ENCODE assay signal across 8 mouse cellular contexts in the genomic region with DNA sequence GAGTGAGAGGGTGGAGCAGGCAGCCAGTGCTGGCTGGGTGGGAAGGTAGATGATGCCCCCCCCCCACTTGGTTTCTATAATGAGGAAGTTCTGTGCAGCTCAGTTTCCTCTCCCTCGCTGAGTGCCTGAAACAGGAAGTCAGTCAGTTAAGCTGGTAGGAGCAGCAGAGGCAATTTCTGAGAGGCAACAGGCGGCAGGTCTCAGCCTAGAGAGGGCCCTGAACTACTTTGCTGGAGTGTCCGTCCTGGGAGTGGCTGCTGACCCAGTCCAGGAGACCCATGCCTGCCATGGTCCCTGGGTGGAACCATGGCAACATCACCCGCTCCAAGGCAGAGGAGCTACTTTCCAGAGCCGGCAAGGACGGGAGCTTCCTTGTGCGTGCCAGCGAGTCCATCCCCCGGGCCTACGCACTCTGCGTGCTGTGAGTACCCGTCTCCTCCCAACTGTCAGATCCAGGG. TPM values are rescaled to one million over a fixed set of nuclear protein-coding genes. Genes with fewer than 3 reads are reported as not detected.
DNase-seq lines count a peak whose midpoint lies in the region; ATAC-seq and TF ChIP-seq lines count a peak whose summit lies in the region.

A gene (plus strand): TSS at position 102 of the 458 bp plus-strand sequence.

- no peak for TF ChIP-seq EP300 in heart, postnatal 0 days (IDR thresholded peaks at IDR 0.05; ENCODE audit: low read depth)
- TF ChIP-seq EP300 in stomach, postnatal 0 days (optimal IDR thresholded peaks at IDR 0.05): no peak

- no peak for TF ChIP-seq CTCF in G1E (IDR thresholded peaks at IDR 0.05; ENCODE audit: low read depth, low read length)
- no peak for TF ChIP-seq CTCF in heart, postnatal 0 days (IDR thresholded peaks at IDR 0.05; ENCODE audit: low read depth)
- TF ChIP-seq CTCF in stomach, postnatal 0 days (IDR thresholded peaks at IDR 0.05; ENCODE audit: low read depth): no peak

- H3K36me3 ChIP-seq in G1E (replicated peaks): peaks cover 41% of the 10 kb centered on the region
- H3K36me3 ChIP-seq in heart, postnatal 0 days (replicated peaks; ENCODE audit: control insufficient read depth, insufficient read depth, low read length): no peaks in the 10 kb centered on the region
- no peaks in the 10 kb centered on the region for H3K36me3 ChIP-seq in stomach, postnatal 0 days (ENCODE audit: control insufficient read depth, insufficient read depth, low read length)

- ATAC-seq in G1E (ENCODE audit: extremely low read depth, insufficient number of reproducible peaks, low FRiP score, poor library complexity, severe bottlenecking): peak; percentile 69
- peak; percentile 58 for ATAC-seq in heart, postnatal 0 days (ENCODE audit: insufficient read depth, low read depth)
- peak; percentile 47; the same call in 1 of the 2 replicates for ATAC-seq in stomach, postnatal 0 days (ENCODE audit: low FRiP score, low TSS enrichment)

- peak within 1 kb of the TSS; percentile 74 for H3K4me3 ChIP-seq in G1E (ENCODE audit: low read depth, low read length)
- H3K4me3 ChIP-seq in heart, postnatal 0 days (ENCODE audit: low read depth, low read length): peak within 1 kb of the TSS; percentile 46
- peak within 1 kb of the TSS; percentile 24 for H3K4me3 ChIP-seq in stomach, postnatal 0 days (ENCODE audit: low read depth, low read length)

- H3K4me1 ChIP-seq in G1E (ENCODE audit: insufficient read depth, low read depth, low read length): peaks cover 67% of the 10 kb centered on the region
- 0 out of 2 replicates have a peak, but pooled peaks cover 5% of the 10 kb centered on the region for H3K4me1 ChIP-seq in heart, postnatal 0 days (ENCODE audit: control insufficient read depth, insufficient read depth)
- H3K4me1 ChIP-seq in stomach, postnatal 0 days (replicated peaks; ENCODE audit: control insufficient read depth, insufficient read depth): no peaks in the 10 kb centered on the region

- peak within 1 kb of the TSS; percentile 74 for H3K27ac ChIP-seq in heart, postnatal 0 days (ENCODE audit: low read depth)
- peak within 1 kb of the TSS; percentile 45 for H3K27ac ChIP-seq in stomach, postnatal 0 days (replicated peaks)

- peak within 1 kb of the TSS; percentile 58 for H3K4me2 ChIP-seq in heart, postnatal 0 days (ENCODE audit: low read depth, low read length)
- H3K4me2 ChIP-seq in stomach, postnatal 0 days (replicated peaks; ENCODE audit: low read depth): peak within 1 kb of the TSS; percentile 23

- no peaks in the 10 kb centered on the region for H3K9me3 ChIP-seq in G1E (replicated peaks)
- no peaks in the 10 kb centered on the region for H3K9me3 ChIP-seq in heart, postnatal 0 days (replicated peaks; ENCODE audit: control insufficient read depth, low read length)
- H3K9me3 ChIP-seq in stomach, postnatal 0 days (ENCODE audit: control insufficient read depth, low read length): no peaks in the 10 kb centered on the region

- peaks cover 3% of the 10 kb centered on the region; the same call in 1 of the 2 replicates for H3K27me3 ChIP-seq in G1E (ENCODE audit: insufficient read depth, low read length)
- no peaks in the 10 kb centered on the region for H3K27me3 ChIP-seq in heart, postnatal 0 days (ENCODE audit: control insufficient read depth, insufficient read depth, low read length)
- H3K27me3 ChIP-seq in stomach, postnatal 0 days (ENCODE audit: control insufficient read depth, insufficient read depth, low read length): no peaks in the 10 kb centered on the region

- WGBS in heart, postnatal 0 days: 63% methylated on average over 12 of the region's 12 CpGs
- 78% methylated on average over 11 of the region's 12 CpGs for WGBS in stomach, postnatal 0 days

- H3K9ac ChIP-seq in heart, postnatal 0 days (replicated peaks; ENCODE audit: low read depth, low read length): peak within 1 kb of the TSS; percentile 50
- no peak within 1 kb of the TSS for H3K9ac ChIP-seq in stomach, postnatal 0 days (ENCODE audit: low read length)

- peak; percentile 84 for DNase-seq in G1E (ENCODE audit: low spot score)
- no peak for DNase-seq in adrenal gland, postnatal 4 days (ENCODE audit: low spot score in 2 of 2)
- no peak for DNase-seq in heart, postnatal 0 days (ENCODE audit: low spot score)
- DNase-seq in layer of hippocampus, adult 9-11 months: peak; percentile 71
- DNase-seq in lung, postnatal 10 days: peak; percentile 57
- DNase-seq in stomach, postnatal 0 days (ENCODE audit: low spot score): no peak
- DNase-seq in frontal cortex, postnatal 36 days (ENCODE audit: low spot score in 2 of 2): no peak
- DNase-seq in testis, postnatal 10 days (ENCODE audit: low spot score): no peak

RNA-seq across cellular contexts. Expression of the gene that starts here (rescaled TPM):
- 186 and 188 TPM in 2 replicates for total RNA-seq in G1E (2014; fragmentation: Nextera tagmentation)
- 214 and 238 TPM in 2 replicates for total RNA-seq in G1E (2017)
- 113 and 122 TPM in 2 replicates for polyA plus RNA-seq in G1E (2012)
- 10 to 100 TPM; 21.5 to 22.3 TPM for total RNA-seq in adrenal gland, postnatal 4 days (2021)
- total RNA-seq in heart, postnatal 0 days (2014; rRNA removed; ENCODE audit: low replicate concordance): 9.9 and 66.4 TPM in 2 replicates
- 3.2 and 5.0 TPM in 2 replicates for polyA plus RNA-seq in heart, postnatal 0 days (2015; fragmentation: Nextera tagmentation; extraction: Ambion mirVana)
- polyA plus RNA-seq in stomach, postnatal 0 days (2015; fragmentation: Nextera tagmentation; extraction: Ambion mirVana): 2.6 and 2.8 TPM in 2 replicates

Comparison
In these comparisons a context has a peak if more than half of its experiments do, and no peak if none do; other contexts are left out.
1. RNA of the gene that starts here (polyA plus RNA-seq): 113 to 122 TPM in G1E; 3.2 to 5.0 TPM in heart, postnatal 0 days and 2.6 to 2.8 TPM in stomach, postnatal 0 days; every median in the first group is over 10 times any median in the second.
2. DNase-seq: peak in G1E (single experiment), layer of hippocampus, adult 9-11 months (single experiment) and lung, postnatal 10 days (single experiment); none in adrenal gland, postnatal 4 days (0 of 2), heart, postnatal 0 days (single experiment), stomach, postnatal 0 days (single experiment), frontal cortex, postnatal 36 days (0 of 2) and testis, postnatal 10 days (single experiment).
3. H3K4me3 ChIP-seq: peak in every context shown above with its lines; median percentile 74 in G1E; 46 in heart, postnatal 0 days; 24 in stomach, postnatal 0 days.
4. Peak in every context shown above with its lines, with median percentiles within 50 percentile points of each other: ATAC-seq.